Mouse (Mus musculus) intestine, postnatal 0 days (tissue): ENCODE results near the gene Ddx23. TPM values are rescaled to one million over a fixed set of nuclear protein-coding genes. Genes with fewer than 3 reads are reported as not detected.

Experiments
- ATAC-seq: fragments of 200-750 bp; cut with Nextera tagmentation; 2 replicates; pipeline ENCODE4 v1.8.0; 2017; ENCODE audit warnings: mild to moderate bottlenecking, moderate TSS enrichment, moderate library complexity
- H3K27ac ChIP-seq: fragments of 300-500 bp; sonication (generic); 2 replicates; pipeline ENCODE4 v1.5.1; 2014; ENCODE audit warnings: mild to moderate bottlenecking, low read depth, low read length, moderate library complexity
- H3K27me3 ChIP-seq: fragments of 300-500 bp; sonication (generic); replicated peaks from 2 replicates; pipeline ENCODE4 v1.6.1; 2014; ENCODE audit warnings: low read length, mixed read lengths; ENCODE audit not compliant: control insufficient read depth, insufficient read depth
- H3K36me3 ChIP-seq: fragments of 300-500 bp; sonication (generic); 2 replicates; pipeline ENCODE4 v1.6.1; 2014; ENCODE audit warnings: mild to moderate bottlenecking, moderate library complexity; ENCODE audit not compliant: control insufficient read depth, insufficient read depth
- H3K4me1 ChIP-seq: fragments of 300-500 bp; sonication (generic); replicated peaks from 2 replicates; pipeline ENCODE4 v1.6.1; 2014; ENCODE audit warnings: antibody characterized with exemption, low read length, mixed read lengths; ENCODE audit not compliant: control insufficient read depth, insufficient read depth
- H3K4me2 ChIP-seq: fragments of 300-500 bp; sonication (generic); replicated peaks from 2 replicates; pipeline ENCODE4 v1.6.1; 2014; ENCODE audit warnings: low read depth, mild to moderate bottlenecking, moderate library complexity
- H3K4me3 ChIP-seq: fragments of 300-500 bp; sonication (generic); 2 replicates; pipeline ENCODE4 v1.5.1; 2014; ENCODE audit warnings: low read depth, low read length
- H3K9ac ChIP-seq: fragments of 300-500 bp; sonication (generic); 2 replicates; pipeline ENCODE4 v1.6.1; 2014; ENCODE audit warnings: mild to moderate bottlenecking, low read depth, low read length
- H3K9me3 ChIP-seq: fragments of 300-500 bp; sonication (generic); 2 replicates; pipeline ENCODE4 v1.6.1; 2016; ENCODE audit warnings: mixed run types; ENCODE audit not compliant: control insufficient read depth
- CTCF ChIP-seq: sonication (generic); IDR thresholded peaks from 2 replicates; pipeline ENCODE4 v1.5.1; 2016; ENCODE audit warnings: low read depth, mild to moderate bottlenecking, control low read depth, antibody characterized with exemption, moderate library complexity
- WGBS: fragments of 180-500 bp; shearing (Covaris S2); extraction: QIAGEN DNeasy Blood & Tissue Kit; methylation state at CpG from one replicate; pipeline ENCODE4 v1.1.7; 2014; 5-methylcytosine and 5-hydroxymethylcytosine counted together
- polyA plus RNA-seq: library from polyadenylated mRNA; unstranded; fragments of >200 nt; fragmentation: Nextera tagmentation; extraction: Ambion mirVana; gene quantifications from 2 replicates; pipeline ENCODE4 v1.2.1, GENCODE M21; 2015

Ddx23 gene
- polyA plus RNA-seq, 1 experiment from 2014 or later, result 9.0 TPM

- Histone ChIP-seq H3K36me3 (peaks cover 5% of the 10 kb centered on the region; the same call in 1 of the 2 replicates), H3K4me3 (no peak overlapping the region), H3K27me3 (peaks cover 23% of the 10 kb centered on the region; the same call in 1 of the 2 replicates), H3K27ac (no peak overlapping the region), H3K4me1 (0 out of 2 replicates have a peak, but pooled peaks cover 4% of the 10 kb centered on the region), H3K9me3 (no peaks in the 10 kb centered on the region), H3K9ac (no peak overlapping the region), H3K4me2 (no peak overlapping the region)
- ATAC-seq, result no peak
- no peak for TF ChIP-seq CTCF
- WGBS, result 63% methylated on average over 5 of the region's 5 CpGs
Observed at GRCm38 (mm10) chr15:98636517-98636916, 26.2 kb downstream of the Ddx23 start.

DNA sequence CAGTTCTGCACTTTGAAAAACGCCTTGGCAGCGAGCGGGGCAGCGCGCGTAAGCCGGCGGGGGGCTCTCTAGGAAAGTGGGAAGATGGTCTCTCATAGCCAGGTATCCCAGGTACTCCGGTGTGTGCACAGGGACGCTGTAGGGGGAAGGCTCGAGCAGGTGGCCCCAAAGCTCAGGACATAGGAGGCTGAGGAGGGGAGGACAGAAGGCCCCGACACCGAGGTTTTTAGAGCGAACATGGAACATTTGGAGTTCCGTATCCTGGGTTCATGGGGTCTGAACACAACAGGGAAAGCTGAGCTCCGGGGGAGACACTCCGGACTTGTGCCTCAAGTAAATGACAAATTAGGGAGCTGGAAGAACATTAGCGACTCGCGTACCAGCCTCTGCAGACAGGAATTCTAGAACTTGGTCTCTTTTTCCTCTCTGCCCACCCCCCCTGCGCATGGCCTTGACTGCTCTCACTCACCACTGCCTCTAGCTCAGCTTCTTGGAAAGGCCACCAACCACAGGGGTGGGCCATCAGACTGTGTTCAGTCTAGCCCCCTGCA, 27.3 kb downstream of the Ddx23 start:
- H3K4me2 ChIP-seq, result peak overlapping the region; percentile 99
- peak overlapping the region; percentile 81 for H3K4me3 ChIP-seq
- no peak overlapping the region; the same call in 1 of the 2 replicates for H3K27ac ChIP-seq
- H3K9ac ChIP-seq, result 0 out of 2 replicates have a peak overlapping the region, but pooled peaks have one; percentile 70
- ATAC-seq, result no peak
- 0 out of 2 replicates have a peak, but pooled peaks have one; percentile 13 for TF ChIP-seq CTCF
- no peaks in the 10 kb centered on the region for H3K9me3 ChIP-seq
- H3K36me3 ChIP-seq, result 0 out of 2 replicates have a peak, but pooled peaks cover 4% of the 10 kb centered on the region
- WGBS, result 18% methylated on average over 21 of the region's 21 CpGs
- H3K4me1 ChIP-seq, result 0 out of 2 replicates have a peak, but pooled peaks cover 4% of the 10 kb centered on the region
- peaks cover 28% of the 10 kb centered on the region; the same call in 1 of the 2 replicates for H3K27me3 ChIP-seq

- peak overlapping the region; percentile 70 for H3K9ac ChIP-seq
- no peak for TF ChIP-seq CTCF
- no peaks in the 10 kb centered on the region for H3K9me3 ChIP-seq
- 1% methylated on average over 65 of the region's 65 CpGs for WGBS
- H3K4me2 ChIP-seq, result peak overlapping the region; percentile 99
- peak overlapping the region; percentile 81 for H3K4me3 ChIP-seq
- no peaks in the 10 kb centered on the region for H3K36me3 ChIP-seq
- H3K27me3 ChIP-seq, result peaks cover 28% of the 10 kb centered on the region; the same call in 1 of the 2 replicates
- 0 out of 2 replicates have a peak, but pooled peaks cover 4% of the 10 kb centered on the region for H3K4me1 ChIP-seq
- peak; percentile 34 for ATAC-seq
- peak overlapping the region; percentile 57 for H3K27ac ChIP-seq
Observed at GRCm38 (mm10) chr15:98634541-98635081, 28.1 kb downstream of the Ddx23 start.

DNA sequence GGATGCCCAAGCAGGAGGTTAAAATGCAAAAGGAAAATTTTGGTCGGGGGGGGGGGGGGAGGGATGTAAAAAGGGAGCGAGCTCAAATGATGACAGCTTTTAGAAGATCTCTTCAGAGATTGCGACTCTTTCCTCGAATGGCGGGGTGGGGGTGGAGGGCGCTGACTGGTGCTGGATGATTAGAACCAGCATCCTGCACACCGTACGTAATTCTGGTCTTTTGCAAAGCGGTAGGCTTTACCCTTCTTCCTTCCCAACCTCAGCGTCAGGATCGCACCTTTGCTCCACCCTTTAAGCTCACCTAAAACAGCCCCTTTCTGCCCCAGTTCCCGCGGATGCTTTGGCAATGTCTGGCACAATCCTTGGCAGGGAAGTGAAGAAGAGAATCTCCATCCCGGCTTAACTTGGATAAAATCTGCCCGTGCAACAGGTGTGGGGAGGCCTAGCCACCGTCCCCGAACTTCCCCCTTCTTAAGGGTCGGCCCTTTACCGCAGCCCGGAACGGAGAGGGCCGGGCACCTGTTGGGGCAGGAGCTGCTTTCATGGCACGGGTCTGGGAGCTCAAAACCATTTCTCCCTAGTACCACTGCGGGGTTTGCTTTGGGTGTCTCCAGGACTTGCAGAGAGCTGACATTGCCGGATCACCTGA, 28.7 kb downstream of the Ddx23 start:
- H3K9ac ChIP-seq, result peak overlapping the region; percentile 70
- TF ChIP-seq CTCF, result no peak
- peak overlapping the region; percentile 99 for H3K4me2 ChIP-seq
- peak overlapping the region; percentile 81 for H3K4me3 ChIP-seq
- 5% methylated on average over 25 of the region's 25 CpGs for WGBS
- H3K4me1 ChIP-seq, result 0 out of 2 replicates have a peak, but pooled peaks cover 4% of the 10 kb centered on the region
- H3K36me3 ChIP-seq, result no peaks in the 10 kb centered on the region
- no peak for ATAC-seq
- 0 out of 2 replicates have a peak overlapping the region, but pooled peaks have one; percentile 57 for H3K27ac ChIP-seq
- H3K9me3 ChIP-seq, result no peaks in the 10 kb centered on the region
- peaks cover 28% of the 10 kb centered on the region; the same call in 1 of the 2 replicates for H3K27me3 ChIP-seq

DNA sequence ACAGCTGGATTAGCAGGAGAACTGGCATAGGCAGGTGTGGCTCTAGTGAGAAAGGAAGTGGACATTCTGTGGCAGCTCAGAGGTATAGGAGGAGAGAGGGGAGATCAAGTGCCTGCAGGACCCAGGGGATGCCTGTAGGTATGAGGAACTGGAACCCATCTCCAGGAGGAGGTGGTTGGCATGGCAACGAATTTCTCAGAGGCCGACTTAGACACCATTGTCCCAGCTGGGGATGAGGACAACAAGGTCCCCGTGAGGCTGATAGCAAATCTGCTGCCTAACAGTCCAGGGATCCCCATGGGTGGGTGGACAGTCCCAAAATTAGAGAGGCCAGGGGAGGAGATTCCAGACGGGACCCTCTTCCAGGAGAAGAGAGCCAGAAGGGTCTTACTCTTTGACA, 29.8 kb downstream of the Ddx23 start:
- H3K4me2 ChIP-seq, result peak overlapping the region; percentile 99
- no peak overlapping the region for H3K27ac ChIP-seq
- WGBS, result 21% methylated on average over 4 of the region's 4 CpGs
- H3K9me3 ChIP-seq, result no peaks in the 10 kb centered on the region
- H3K4me1 ChIP-seq, result 0 out of 2 replicates have a peak, but pooled peaks cover 4% of the 10 kb centered on the region
- no peak for ATAC-seq
- no peak for TF ChIP-seq CTCF
- H3K4me3 ChIP-seq, result peak overlapping the region; percentile 39; the same call in 1 of the 2 replicates
- no peaks in the 10 kb centered on the region for H3K36me3 ChIP-seq
- peaks cover 28% of the 10 kb centered on the region; the same call in 1 of the 2 replicates for H3K27me3 ChIP-seq
- no peak overlapping the region for H3K9ac ChIP-seq

- Histone ChIP-seq H3K4me1 (0 out of 2 replicates have a peak, but pooled peaks cover 4% of the 10 kb centered on the region), H3K4me2 (peak overlapping the region; percentile 99), H3K9ac (no peak overlapping the region), H3K36me3 (no peaks in the 10 kb centered on the region), H3K27ac (no peak overlapping the region), H3K4me3 (peak overlapping the region; percentile 39), H3K9me3 (no peaks in the 10 kb centered on the region), H3K27me3 (peaks cover 28% of the 10 kb centered on the region; the same call in 1 of the 2 replicates)
- WGBS, result under 1% methylated on average over 25 of the region's 25 CpGs
- TF ChIP-seq CTCF, result no peak
- peak; percentile 46 for ATAC-seq
Observed at GRCm38 (mm10) chr15:98632107-98632744, 30.5 kb downstream of the Ddx23 start.
